Mouse (Mus musculus) heart, postnatal 0 days (tissue): ENCODE results near the gene Rbbp4. TPM values are rescaled to one million over a fixed set of nuclear protein-coding genes. Genes with fewer than 3 reads are reported as not detected.

Source experiments
- ATAC-seq: fragments of 200-750 bp; cut with Nextera tagmentation; 2 replicates; pipeline ENCODE4 v1.8.0; 2017; ENCODE audit warnings: low read depth, moderate number of reproducible peaks, moderate library complexity; ENCODE audit not compliant: insufficient read depth
- DNase-seq: peaks from one replicate; pipeline ENCODE4 v3.0.0-alpha.2; 2016; ENCODE audit warnings: low spot score
- H3K27ac ChIP-seq: fragments of 300-500 bp; sonication (generic); 2 replicates; pipeline ENCODE4 v1.5.1; 2014; ENCODE audit warnings: low read depth, mild to moderate bottlenecking
- H3K27me3 ChIP-seq: fragments of 300-500 bp; sonication (generic); 2 replicates; pipeline ENCODE4 v1.6.1; 2014; ENCODE audit warnings: low read length, mixed read lengths; ENCODE audit not compliant: control insufficient read depth, insufficient read depth
- H3K36me3 ChIP-seq: fragments of 300-500 bp; sonication (generic); replicated peaks from 2 replicates; pipeline ENCODE4 v1.6.1; 2014; ENCODE audit warnings: low read length, mixed read lengths; ENCODE audit not compliant: control insufficient read depth, insufficient read depth
- H3K4me1 ChIP-seq: fragments of 300-500 bp; sonication (generic); 2 replicates; pipeline ENCODE4 v1.6.1; 2014; ENCODE audit warnings: antibody characterized with exemption; ENCODE audit not compliant: control insufficient read depth, insufficient read depth
- H3K4me2 ChIP-seq: fragments of 300-500 bp; sonication (generic); 2 replicates; pipeline ENCODE4 v1.6.1; 2014; ENCODE audit warnings: low read depth, mild to moderate bottlenecking, low read length, moderate library complexity
- H3K4me3 ChIP-seq: fragments of 300-500 bp; sonication (generic); 2 replicates; pipeline ENCODE4 v1.5.1; 2014; ENCODE audit warnings: low read depth, low read length
- H3K9ac ChIP-seq: fragments of 300-500 bp; sonication (generic); replicated peaks from 2 replicates; pipeline ENCODE4 v1.6.1; 2014; ENCODE audit warnings: low read depth, low read length, mixed read lengths
- H3K9me3 ChIP-seq: fragments of 300-500 bp; sonication (generic); replicated peaks from 2 replicates; pipeline ENCODE4 v1.6.1; 2016; ENCODE audit warnings: low read length; ENCODE audit not compliant: control insufficient read depth
- CTCF ChIP-seq: IDR thresholded peaks from 2 replicates; pipeline ENCODE4 v1.5.1; 2016; ENCODE audit warnings: antibody characterized with exemption, control low read depth, low read depth
- EP300 ChIP-seq: IDR thresholded peaks from 2 replicates; pipeline ENCODE4 v1.6.1; 2016; ENCODE audit warnings: antibody characterized with exemption, low read depth
- WGBS: fragments of 180-500 bp; shearing (Covaris S2); extraction: QIAGEN DNeasy Blood & Tissue Kit; methylation state at CpG from one replicate; pipeline ENCODE4 v1.1.7; 2014; 5-methylcytosine and 5-hydroxymethylcytosine counted together
- polyA plus RNA-seq: library from polyadenylated mRNA; unstranded; fragments of >200 nt; fragmentation: Nextera tagmentation; extraction: Ambion mirVana; gene quantifications from 2 replicates; pipeline ENCODE4 v1.2.1, GENCODE M21; 2015
- total RNA-seq: library from RNA; depleted of rRNA; stranded (reverse); fragments of >200 nt; gene quantifications from 2 replicates; pipeline ENCODE4 v1.2.3, GENCODE M21; 2014; ENCODE audit warnings: low replicate concordance

Gene Rbbp4
- total and polyA plus RNA-seq, 2 experiments from 2014 or later = 97.3 to 222 TPM

GRCm38 (mm10) chr4:129339743-129340142, 4.6 kb upstream of the Rbbp4 start:
- Histone ChIP-seq H3K4me1 (peaks cover 4% of the 10 kb centered on the region), H3K36me3 (peaks cover 29% of the 10 kb centered on the region), H3K27ac (no peak overlapping the region), H3K4me3 (no peak overlapping the region), H3K27me3 (no peaks in the 10 kb centered on the region), H3K9ac (no peak overlapping the region), H3K4me2 (no peak overlapping the region), H3K9me3 (0 out of 2 replicates have a peak, but pooled peaks cover 2% of the 10 kb centered on the region)
- TF ChIP-seq EP300 = no peak
- no peak for TF ChIP-seq CTCF
- WGBS = 89% methylated on average over 3 of the region's 3 CpGs
- DNase-seq (no peak), ATAC-seq (no peak)

- Histone ChIP-seq H3K4me2 (peak overlapping the region; percentile 70), H3K36me3 (peaks cover 7% of the 10 kb centered on the region; the same call in 1 of the 2 replicates), H3K4me1 (peaks cover 27% of the 10 kb centered on the region), H3K27ac (peak overlapping the region; percentile 100), H3K9me3 (no peaks in the 10 kb centered on the region), H3K4me3 (peak overlapping the region; percentile 83), H3K9ac (peak overlapping the region; percentile 58), H3K27me3 (no peaks in the 10 kb centered on the region)
- DNase-seq (no peak), ATAC-seq (no peak)
- no peak for TF ChIP-seq EP300
- no peak for TF ChIP-seq CTCF
- whole genome bisulfite sequencing = 44% methylated on average over 14 of the region's 14 CpGs
These were observed 1.1 kb upstream of the Rbbp4 start for GRCm38 (mm10) chr4:129336291-129336690.

GRCm38 (mm10) chr4:129334677-129335215, 424 bp downstream of the Rbbp4 start:
- TF ChIP-seq CTCF (no peak), EP300 (no peak; the same call in 1 of the 2 replicates)
- under 1% methylated on average over 61 of the region's 62 CpGs for WGBS
- H3K4me3 ChIP-seq = peak overlapping the region; percentile 83

GRCm38 (mm10) chr4:129332846-129333245, 2.3 kb downstream of the Rbbp4 start:
- Histone ChIP-seq H3K27me3 (no peaks in the 10 kb centered on the region), H3K9ac (no peak overlapping the region), H3K4me1 (peaks cover 27% of the 10 kb centered on the region), H3K36me3 (peaks cover 29% of the 10 kb centered on the region), H3K9me3 (no peaks in the 10 kb centered on the region), H3K4me2 (peak overlapping the region; percentile 15; the same call in 1 of the 2 replicates), H3K27ac (no peak overlapping the region), H3K4me3 (no peak overlapping the region)
- DNase-seq (no peak), ATAC-seq (no peak)
- WGBS = 16% methylated on average over 1 of the region's 1 CpGs
- TF ChIP-seq CTCF (no peak), EP300 (no peak)

More at GRCm38 (mm10) chr4:129334677-129335215, 424 bp downstream of the Rbbp4 start:
- Histone ChIP-seq H3K36me3 (peaks cover 15% of the 10 kb centered on the region; the same call in 1 of the 2 replicates), H3K27me3 (no peaks in the 10 kb centered on the region), H3K4me2 (peak overlapping the region; percentile 83), H3K9me3 (no peaks in the 10 kb centered on the region), H3K27ac (peak overlapping the region; percentile 100), H3K4me1 (peaks cover 27% of the 10 kb centered on the region), H3K9ac (peak overlapping the region; percentile 94)
- ATAC-seq = peak; percentile 51
- DNase-seq = no peak

GRCm38 (mm10) chr4:129326191-129326590, 9.0 kb downstream of the Rbbp4 start:
- Histone ChIP-seq H3K4me2 (no peak overlapping the region), H3K4me1 (peaks cover 7% of the 10 kb centered on the region; the same call in 1 of the 2 replicates), H3K9me3 (no peaks in the 10 kb centered on the region), H3K27me3 (no peaks in the 10 kb centered on the region), H3K4me3 (no peak overlapping the region), H3K9ac (no peak overlapping the region), H3K27ac (no peak overlapping the region), H3K36me3 (peaks cover 68% of the 10 kb centered on the region)
- WGBS = 59% methylated on average over 1 of the region's 1 CpGs
- TF ChIP-seq CTCF (no peak), EP300 (no peak)
- ATAC-seq = no peak
- DNase-seq = no peak

- H3K27ac ChIP-seq = no peak overlapping the region
- WGBS = 36% methylated on average over 1 of the region's 1 CpGs
- H3K4me1 ChIP-seq = peaks cover 7% of the 10 kb centered on the region; the same call in 1 of the 2 replicates
- H3K9me3 ChIP-seq = no peaks in the 10 kb centered on the region
- no peak overlapping the region for H3K4me2 ChIP-seq
- H3K4me3 ChIP-seq = no peak overlapping the region
- ATAC-seq (no peak), DNase-seq (no peak)
- H3K9ac ChIP-seq = no peak overlapping the region
- no peak for TF ChIP-seq CTCF
- TF ChIP-seq EP300 = no peak
- no peaks in the 10 kb centered on the region for H3K27me3 ChIP-seq
- H3K36me3 ChIP-seq = peaks cover 74% of the 10 kb centered on the region
These were observed 10.4 kb downstream of the Rbbp4 start for GRCm38 (mm10) chr4:129324756-129325155.
